Mouse (Mus musculus) heart, adult 2 months (tissue): Measurements from ENCODE around the gene Fgf11. TPM values are rescaled to one million over a fixed set of nuclear protein-coding genes. Genes with fewer than 3 reads are reported as not detected.
A peak's percentile ranks its signal among the peaks of the same experiment; 100 is the strongest.

Source experiments
- DNase-seq, 2 experiments: peaks; one replicate each; pipeline ENCODE4 v3.0.0; 2021
- H3K27ac ChIP-seq: fragments of 200-600 bp; 2 replicates; pipeline ENCODE4 v1.8.1; 2022
- H3K27me3 ChIP-seq: fragments of 200-500 bp; 2 replicates; pipeline ENCODE4 v1.6.1; 2012; ENCODE audit warnings: mild to moderate bottlenecking, low read length, inconsistent platforms, mixed read lengths; ENCODE audit not compliant: control insufficient read depth, insufficient read depth
- H3K36me3 ChIP-seq: fragments of 200-500 bp; 2 replicates; pipeline ENCODE4 v1.6.1; 2012; ENCODE audit warnings: low read length, inconsistent platforms; ENCODE audit not compliant: control insufficient read depth, insufficient read depth
- H3K4me1 ChIP-seq: fragments of 200-500 bp; 2 replicates; pipeline ENCODE4 v1.6.1; 2011; ENCODE audit warnings: low read length; ENCODE audit not compliant: control insufficient read depth, insufficient read depth
- H3K4me3 ChIP-seq: fragments of 200-600 bp; 2 replicates; pipeline ENCODE4 v1.8.1; 2022
- H3K79me2 ChIP-seq: fragments of 200-500 bp; replicated peaks from 2 replicates; pipeline ENCODE4 v1.6.1; 2012; ENCODE audit warnings: mild to moderate bottlenecking, inconsistent platforms, low read length, moderate library complexity, mixed read lengths; ENCODE audit not compliant: control insufficient read depth, insufficient read depth
- H3K9ac ChIP-seq: fragments of 200-500 bp; 2 replicates; pipeline ENCODE4 v1.6.1; 2012; ENCODE audit warnings: low read depth, mild to moderate bottlenecking, control low read depth, inconsistent platforms, low read length, mixed read lengths
- CTCF ChIP-seq: fragments of 200-600 bp; IDR thresholded peaks from 2 replicates; pipeline ENCODE4 v1.8.1; 2022; ENCODE audit warnings: antibody characterized with exemption, mild to moderate bottlenecking, moderate library complexity
- EP300 ChIP-seq: fragments of 200-500 bp; IDR thresholded peaks from 2 replicates; pipeline ENCODE4 v1.6.1; 2011; ENCODE audit warnings: low read depth, low read length, control low read depth; ENCODE audit not compliant: insufficient read depth
- POLR2A ChIP-seq: fragments of 200-500 bp; IDR thresholded peaks from 2 replicates; pipeline ENCODE4 v1.6.1; 2011; ENCODE audit warnings: mild to moderate bottlenecking, low read depth, low read length, control low read depth; ENCODE audit not compliant: insufficient read depth
- WGBS: fragments of 180-500 bp; shearing (Covaris S2); methylation state at CpG from one replicate; pipeline ENCODE4 v1.1.7; 2018; 5-methylcytosine and 5-hydroxymethylcytosine counted together
- intact Hi-C: fragments of 180-260 bp; cut with DNase I; formaldehyde crosslinking; loops from one replicate; pipeline ENCODE4 v1.15.1; 2025
- polyA plus RNA-seq: library from polyadenylated mRNA; depleted of rRNA; stranded (reverse); fragments of >200 nt; gene quantifications from 2 replicates; pipeline ENCODE4 v1.2.3, GENCODE M21; 2012
- total RNA-seq, 2 experiments: library from RNA; stranded (reverse); gene quantifications; 2 replicates each; pipeline ENCODE4 v1.2.3; 2021

Gene Fgf11
- total and polyA plus RNA-seq, 3 experiments: 1.9 to 3.3 (median 2.5) TPM

DNA sequence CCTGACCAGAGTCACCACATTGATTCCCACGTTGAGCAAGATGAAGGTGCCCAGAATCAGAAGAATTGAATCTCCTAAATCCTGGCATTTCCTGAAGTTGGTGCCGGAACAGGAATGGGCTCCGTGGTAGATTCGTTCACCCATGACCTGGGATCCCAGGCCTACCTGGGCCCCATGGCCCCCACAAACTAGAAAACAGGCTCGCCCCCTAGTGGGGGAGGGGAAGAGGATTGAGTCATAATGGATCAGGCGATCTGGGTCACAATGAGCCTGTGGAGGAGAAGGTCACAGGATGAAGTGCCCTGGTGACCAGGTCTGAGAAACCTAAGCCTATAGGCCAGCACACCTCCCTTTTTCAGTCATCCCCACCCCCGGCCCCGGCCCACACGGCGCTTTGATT, 13.5 kb upstream of the Fgf11 start, which contains the start of gene Gm39566:
TSS of gene Gm39566 (minus strand) at position 144 of the 400 bp plus-strand sequence.
- TF ChIP-seq EP300: no peak
- TF ChIP-seq CTCF: peak; percentile 24
- intact Hi-C loops: no loop called here
- WGBS: 64% methylated on average over 10 of the region's 10 CpGs

DNA sequence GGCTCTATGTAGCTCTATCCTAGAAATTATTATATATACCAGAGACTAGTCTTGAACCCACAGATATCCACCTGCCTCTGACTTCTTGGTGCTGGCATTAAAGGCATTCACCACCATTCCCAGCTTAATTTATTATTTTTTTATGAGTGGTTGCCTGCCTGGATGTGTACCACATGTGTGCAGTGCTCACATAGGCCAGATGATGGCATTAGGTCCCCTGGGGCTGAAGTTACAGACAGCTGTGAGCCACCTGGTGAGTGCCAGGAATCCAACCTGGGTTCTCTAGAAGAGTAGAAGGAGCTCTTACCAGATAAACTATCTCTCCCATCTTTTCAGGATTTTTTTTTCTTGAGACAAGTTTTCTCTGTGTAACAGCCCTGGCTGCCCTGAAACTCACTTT, 8.6 kb upstream of the Fgf11 start:
- no peaks in the 10 kb centered on the region for H3K27me3 ChIP-seq
- no peak for TF ChIP-seq CTCF
- DNase-seq: no peak
- no peaks in the 10 kb centered on the region for H3K79me2 ChIP-seq
- H3K4me1 ChIP-seq: no peaks in the 10 kb centered on the region
- intact Hi-C loops: no loop called here
- no peaks in the 10 kb centered on the region for H3K36me3 ChIP-seq
- H3K27ac ChIP-seq: no peak overlapping the region
- H3K9ac ChIP-seq: no peak overlapping the region
- H3K4me3 ChIP-seq: no peak overlapping the region

More for the DNA sequence above, 13.5 kb upstream of the Fgf11 start, which contains the start of gene Gm39566:
- DNase-seq: no peak
- Histone ChIP-seq H3K79me2 (no peaks in the 10 kb centered on the region), H3K4me3 (no peak within 1 kb of the TSS), H3K9ac (no peak within 1 kb of the TSS), H3K27ac (no peak within 1 kb of the TSS), H3K4me1 (no peaks in the 10 kb centered on the region), H3K36me3 (no peaks in the 10 kb centered on the region), H3K27me3 (no peaks in the 10 kb centered on the region)

DNA sequence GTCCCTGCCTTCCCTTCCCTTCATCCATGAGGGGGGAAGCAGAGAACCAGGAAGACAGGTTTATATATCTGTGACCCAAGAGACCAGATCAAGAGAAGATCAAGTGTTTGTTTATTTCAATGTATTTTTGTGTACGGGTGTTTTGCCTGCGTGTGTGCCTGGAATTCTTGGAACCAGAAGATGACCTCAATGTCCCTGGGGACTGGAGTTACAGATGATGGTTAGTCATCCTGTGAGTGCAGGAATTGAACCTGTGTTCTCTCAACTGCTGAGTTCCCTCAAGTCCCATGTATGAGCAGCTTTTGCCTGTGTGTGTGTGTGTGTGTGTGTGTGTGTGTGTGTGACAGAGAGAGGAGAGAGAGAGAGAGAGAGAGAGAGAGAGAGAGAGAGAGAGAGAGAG, 6.0 kb upstream of the Fgf11 start:
- Histone ChIP-seq H3K79me2 (no peaks in the 10 kb centered on the region), H3K9ac (no peak overlapping the region), H3K4me1 (peaks cover 4% of the 10 kb centered on the region; the same call in 1 of the 2 replicates), H3K27me3 (no peaks in the 10 kb centered on the region), H3K27ac (no peak overlapping the region), H3K4me3 (no peak overlapping the region), H3K36me3 (no peaks in the 10 kb centered on the region)
- WGBS: 42% methylated on average over 2 of the region's 2 CpGs
- no peak for DNase-seq
- intact Hi-C loops: no loop called here
- TF ChIP-seq CTCF: no peak
- no peak for TF ChIP-seq EP300
- TF ChIP-seq POLR2A: no peak

GRCm38 (mm10) chr11:69806378-69806777, 4.7 kb upstream of the Fgf11 start:
- no peaks in the 10 kb centered on the region for H3K79me2 ChIP-seq
- no peak overlapping the region for H3K9ac ChIP-seq
- no peak for DNase-seq
- H3K4me3 ChIP-seq: no peak overlapping the region
- no peaks in the 10 kb centered on the region for H3K27me3 ChIP-seq
- H3K4me1 ChIP-seq: peaks cover 4% of the 10 kb centered on the region; the same call in 1 of the 2 replicates
- H3K27ac ChIP-seq: no peak overlapping the region
- 86% methylated on average over 4 of the region's 4 CpGs for WGBS
- TF ChIP-seq CTCF (peak; percentile 30), POLR2A (no peak)
- intact Hi-C loops: no loop called here
- no peaks in the 10 kb centered on the region for H3K36me3 ChIP-seq

GRCm38 (mm10) chr11:69804972-69805909, 3.6 kb upstream of the Fgf11 start, which contains the start of gene Tmem102:
TSS of gene Tmem102 (minus strand) at chr11:69805624.
- intact Hi-C loops: no loop called here

GRCm38 (mm10) chr11:69804652-69804940, 2.9 kb upstream of the Fgf11 start:
- Histone ChIP-seq H3K9ac (no peak overlapping the region), H3K27me3 (no peaks in the 10 kb centered on the region), H3K27ac (no peak overlapping the region), H3K4me1 (peaks cover 4% of the 10 kb centered on the region; the same call in 1 of the 2 replicates), H3K36me3 (no peaks in the 10 kb centered on the region), H3K79me2 (no peaks in the 10 kb centered on the region), H3K4me3 (no peak overlapping the region; the same call in 1 of the 2 replicates)
- intact Hi-C loops: no loop called here
- no peak for TF ChIP-seq CTCF
- no peak for TF ChIP-seq POLR2A
- TF ChIP-seq EP300: no peak
- WGBS: 22% methylated on average over 12 of the region's 12 CpGs
- peak; percentile 31 to 40 for DNase-seq

More at GRCm38 (mm10) chr11:69804972-69805909, 3.6 kb upstream of the Fgf11 start, which contains the start of gene Tmem102:
- Histone ChIP-seq H3K79me2 (no peaks in the 10 kb centered on the region), H3K4me3 (peak within 1 kb of the TSS; percentile 68; the same call in 1 of the 2 replicates), H3K27me3 (no peaks in the 10 kb centered on the region), H3K36me3 (no peaks in the 10 kb centered on the region), H3K27ac (no peak within 1 kb of the TSS), H3K4me1 (peaks cover 4% of the 10 kb centered on the region; the same call in 1 of the 2 replicates), H3K9ac (no peak within 1 kb of the TSS)
- TF ChIP-seq CTCF (no peak), EP300 (no peak), POLR2A (no peak)
- WGBS: 46% methylated on average over 29 of the region's 29 CpGs
- DNase-seq: no peak
